Mouse (Mus musculus) erythroblast, embryonic 14.5 days (primary cell): ENCODE measurements around the gene Iars.

Source experiments
- GATA1 ChIP-seq: IDR thresholded peaks from 2 replicates; pipeline ENCODE4 v1.6.1; 2012; ENCODE audit warnings: low read length, inconsistent platforms, mixed read lengths
- TAL1 ChIP-seq: IDR thresholded peaks from 3 replicates; pipeline ENCODE4 v1.6.1; 2012; ENCODE audit warnings: low read length, inconsistent platforms, mixed read lengths

DNA sequence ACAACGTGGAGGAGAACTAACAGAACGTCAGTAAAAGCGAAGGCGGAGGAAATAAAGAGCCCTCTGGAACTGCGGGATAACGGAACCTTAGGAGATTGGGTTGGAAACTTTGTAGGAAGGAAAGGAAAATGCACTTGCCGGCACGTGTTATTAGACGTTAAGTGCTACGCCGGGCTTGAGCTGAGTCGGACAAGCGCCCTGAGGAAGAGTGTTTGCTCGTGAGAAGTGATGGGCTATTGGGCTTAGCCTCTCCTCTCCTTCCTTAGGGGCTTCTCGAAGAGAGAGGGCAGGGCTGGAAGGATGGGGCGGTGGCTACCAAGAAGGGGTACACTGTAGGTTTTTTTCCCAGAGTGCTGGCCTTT, 28.7 kb upstream of the Iars start:
- TF ChIP-seq GATA1 = no peak
- no peak for TF ChIP-seq TAL1
